Mouse (Mus musculus): ENCODE measurements around the gene Mvb12b. TPM values are rescaled to one million over a fixed set of nuclear protein-coding genes. Genes with fewer than 3 reads are reported as not detected.

The Mvb12b gene
- polyA plus RNA-seq, 1 experiment from 2014 or later, result 60.2 TPM

DNA sequence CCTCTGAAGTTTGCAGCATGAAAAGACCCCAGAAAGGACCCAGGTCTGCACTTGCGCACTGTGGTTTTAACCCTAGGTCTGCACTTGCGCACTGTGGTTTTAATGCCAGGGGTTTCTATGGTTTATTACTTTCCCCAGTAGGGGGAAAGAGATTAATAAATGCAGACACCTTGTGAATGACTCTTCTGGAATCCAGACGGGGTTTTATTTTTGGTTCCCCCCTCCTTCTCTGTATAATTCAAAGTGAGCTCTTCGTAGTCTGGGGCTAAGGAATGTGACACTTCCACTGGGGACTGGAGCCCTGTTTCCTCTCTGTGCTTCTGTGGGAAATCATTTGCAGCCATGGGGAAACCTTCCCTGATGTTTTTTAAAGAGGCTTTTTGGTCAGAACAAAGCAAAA lies 113.6 kb downstream of the Mvb12b start:
- no peak overlapping the region for H3K4me2 ChIP-seq (ENCODE audit: low read length)
- no peaks in the 10 kb centered on the region for H3K27me3 ChIP-seq (ENCODE audit: control insufficient read depth, insufficient read depth, low read length)
- peaks cover 32% of the 10 kb centered on the region for H3K4me1 ChIP-seq (ENCODE audit: control insufficient read depth, insufficient read depth, low read length)
- WGBS, result 59% methylated on average over 4 of the region's 4 CpGs
- DNase-seq (no peak), ATAC-seq (ENCODE audit: low FRiP score, low TSS enrichment) (no peak)
- H3K9me3 ChIP-seq (ENCODE audit: control insufficient read depth, low read length), result no peaks in the 10 kb centered on the region
- H3K4me3 ChIP-seq (replicated peaks; ENCODE audit: low read depth, low read length), result no peak overlapping the region
- H3K27ac ChIP-seq (replicated peaks; ENCODE audit: low read depth, low read length), result 0 out of 2 replicates have a peak overlapping the region, but pooled peaks have one; percentile 21
- peaks cover 22% of the 10 kb centered on the region; the same call in 1 of the 2 replicates for H3K36me3 ChIP-seq (ENCODE audit: control insufficient read depth, insufficient read depth, low read length)
- no peak overlapping the region for H3K9ac ChIP-seq (replicated peaks; ENCODE audit: low read length)

- Histone ChIP-seq H3K9ac (replicated peaks; ENCODE audit: low read length) (no peak overlapping the region; the same call in 1 of the 2 replicates), H3K4me3 (replicated peaks; ENCODE audit: low read depth, low read length) (no peak overlapping the region), H3K27ac (replicated peaks; ENCODE audit: low read depth, low read length) (peak overlapping the region; percentile 66), H3K4me2 (ENCODE audit: low read length) (no peak overlapping the region), H3K27me3 (ENCODE audit: control insufficient read depth, insufficient read depth, low read length) (no peaks in the 10 kb centered on the region), H3K36me3 (ENCODE audit: control insufficient read depth, insufficient read depth, low read length) (peaks cover 14% of the 10 kb centered on the region; the same call in 1 of the 2 replicates), H3K4me1 (ENCODE audit: control insufficient read depth, insufficient read depth, low read length) (peaks cover 35% of the 10 kb centered on the region), H3K9me3 (ENCODE audit: control insufficient read depth, low read length) (no peaks in the 10 kb centered on the region)
- 37% methylated on average over 9 of the region's 9 CpGs for WGBS
- ATAC-seq (ENCODE audit: low FRiP score, low TSS enrichment), result no peak
- peak; percentile 59 for DNase-seq
Observed at GRCm38 (mm10) chr2:33772439-33772838, 115.3 kb downstream of the Mvb12b start.

- Histone ChIP-seq H3K4me1 (ENCODE audit: control insufficient read depth, insufficient read depth, low read length) (peaks cover 35% of the 10 kb centered on the region), H3K9ac (replicated peaks; ENCODE audit: low read length) (no peak overlapping the region), H3K4me3 (replicated peaks; ENCODE audit: low read depth, low read length) (no peak overlapping the region), H3K36me3 (ENCODE audit: control insufficient read depth, insufficient read depth, low read length) (peaks cover 15% of the 10 kb centered on the region; the same call in 1 of the 2 replicates), H3K27me3 (ENCODE audit: control insufficient read depth, insufficient read depth, low read length) (no peaks in the 10 kb centered on the region), H3K4me2 (ENCODE audit: low read length) (no peak overlapping the region), H3K9me3 (ENCODE audit: control insufficient read depth, low read length) (no peaks in the 10 kb centered on the region), H3K27ac (replicated peaks; ENCODE audit: low read depth, low read length) (no peak overlapping the region)
- DNase-seq (no peak), ATAC-seq (ENCODE audit: low FRiP score, low TSS enrichment) (no peak)
- 69% methylated on average over 10 of the region's 10 CpGs for WGBS
Observed at GRCm38 (mm10) chr2:33771388-33771787, 116.4 kb downstream of the Mvb12b start.

DNA sequence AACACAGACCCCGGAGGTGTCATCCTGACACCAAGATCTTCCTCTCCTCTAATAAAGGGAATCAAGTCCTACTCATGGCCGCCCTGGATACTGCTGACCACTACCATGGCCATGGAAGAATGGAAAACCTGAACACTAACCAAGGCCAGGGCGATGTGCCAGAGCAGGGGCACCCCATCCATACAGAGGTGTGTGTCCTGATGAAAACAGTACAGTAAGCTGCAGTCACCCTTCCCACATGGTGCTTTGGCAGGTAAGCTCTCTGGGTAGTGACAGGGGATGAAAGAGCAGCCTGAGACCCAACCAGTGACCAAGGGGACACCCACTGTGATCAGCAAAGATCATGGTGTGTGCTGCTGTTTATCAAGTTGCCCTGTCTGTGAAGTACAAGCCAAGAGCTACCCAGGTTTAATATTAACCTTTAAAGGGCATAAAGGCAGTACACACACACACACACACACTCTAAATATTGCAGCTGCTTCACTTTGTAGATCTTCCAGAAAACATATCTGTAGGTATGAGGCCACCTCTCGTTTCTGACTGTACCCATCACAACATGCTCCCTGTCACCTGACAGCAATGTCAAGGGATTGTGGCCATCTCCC lies 117.1 kb downstream of the Mvb12b start:
- peaks cover 35% of the 10 kb centered on the region for H3K4me1 ChIP-seq (ENCODE audit: control insufficient read depth, insufficient read depth, low read length)
- H3K36me3 ChIP-seq (ENCODE audit: control insufficient read depth, insufficient read depth, low read length), result peaks cover 15% of the 10 kb centered on the region; the same call in 1 of the 2 replicates
- H3K9me3 ChIP-seq (ENCODE audit: control insufficient read depth, low read length), result no peaks in the 10 kb centered on the region
- WGBS, result 93% methylated on average over 4 of the region's 4 CpGs
- no peak overlapping the region for H3K9ac ChIP-seq (replicated peaks; ENCODE audit: low read length)
- no peak for ATAC-seq (ENCODE audit: low FRiP score, low TSS enrichment)
- no peak for DNase-seq
- peak overlapping the region; percentile 14; the same call in 1 of the 2 replicates for H3K27ac ChIP-seq (replicated peaks; ENCODE audit: low read depth, low read length)
- no peak overlapping the region for H3K4me3 ChIP-seq (replicated peaks; ENCODE audit: low read depth, low read length)
- no peak overlapping the region for H3K4me2 ChIP-seq (ENCODE audit: low read length)
- H3K27me3 ChIP-seq (ENCODE audit: control insufficient read depth, insufficient read depth, low read length), result no peaks in the 10 kb centered on the region

- Histone ChIP-seq H3K27me3 (ENCODE audit: control insufficient read depth, insufficient read depth, low read length) (no peaks in the 10 kb centered on the region), H3K27ac (replicated peaks; ENCODE audit: low read depth, low read length) (no peak overlapping the region), H3K9ac (replicated peaks; ENCODE audit: low read length) (no peak overlapping the region), H3K9me3 (ENCODE audit: control insufficient read depth, low read length) (no peaks in the 10 kb centered on the region), H3K36me3 (ENCODE audit: control insufficient read depth, insufficient read depth, low read length) (peaks cover 10% of the 10 kb centered on the region), H3K4me2 (ENCODE audit: low read length) (no peak overlapping the region), H3K4me3 (replicated peaks; ENCODE audit: low read depth, low read length) (no peak overlapping the region), H3K4me1 (ENCODE audit: control insufficient read depth, insufficient read depth, low read length) (peaks cover 18% of the 10 kb centered on the region)
- 30% methylated on average over 8 of the region's 8 CpGs for WGBS
- DNase-seq, result peak; percentile 74
- peak; percentile 27; the same call in 1 of the 2 replicates for ATAC-seq (ENCODE audit: low FRiP score, low TSS enrichment)
Observed at GRCm38 (mm10) chr2:33764476-33764875, 123.3 kb downstream of the Mvb12b start.

DNA sequence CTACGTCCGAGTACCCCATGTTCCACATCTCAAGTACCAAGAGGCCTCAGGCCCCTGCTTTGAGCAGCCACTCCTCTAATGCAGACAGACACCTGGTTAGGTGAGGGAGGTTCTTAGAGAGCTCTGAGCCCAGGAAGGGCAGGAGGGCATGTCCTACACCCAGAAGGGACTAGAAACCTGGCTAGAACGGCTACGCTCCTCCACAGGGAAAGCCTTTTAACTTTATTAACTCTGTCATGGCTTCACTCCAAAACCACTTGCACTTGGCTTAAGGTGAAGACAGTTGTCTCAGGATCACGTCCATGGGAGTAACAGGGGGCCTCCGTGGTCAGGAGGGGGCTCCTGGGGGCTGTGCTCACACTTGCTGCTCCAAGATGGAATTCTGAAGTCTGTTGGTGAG lies 125.5 kb downstream of the Mvb12b start:
- no peaks in the 10 kb centered on the region for H3K9me3 ChIP-seq (ENCODE audit: control insufficient read depth, low read length)
- no peaks in the 10 kb centered on the region for H3K27me3 ChIP-seq (ENCODE audit: control insufficient read depth, insufficient read depth, low read length)
- H3K9ac ChIP-seq (replicated peaks; ENCODE audit: low read length), result no peak overlapping the region
- H3K4me1 ChIP-seq (ENCODE audit: control insufficient read depth, insufficient read depth, low read length), result peaks cover 21% of the 10 kb centered on the region
- WGBS, result 86% methylated on average over 6 of the region's 6 CpGs
- H3K4me3 ChIP-seq (replicated peaks; ENCODE audit: low read depth, low read length), result no peak overlapping the region
- no peak for DNase-seq
- ATAC-seq (ENCODE audit: low FRiP score, low TSS enrichment), result no peak
- peaks cover 10% of the 10 kb centered on the region for H3K36me3 ChIP-seq (ENCODE audit: control insufficient read depth, insufficient read depth, low read length)
- H3K4me2 ChIP-seq (ENCODE audit: low read length), result no peak overlapping the region
- no peak overlapping the region for H3K27ac ChIP-seq (replicated peaks; ENCODE audit: low read depth, low read length)

GRCm38 (mm10) chr2:33760571-33760991 lies 127.2 kb downstream of the Mvb12b start:
- no peak for ATAC-seq (ENCODE audit: low FRiP score, low TSS enrichment)
- Histone ChIP-seq H3K27me3 (ENCODE audit: control insufficient read depth, insufficient read depth, low read length) (no peaks in the 10 kb centered on the region), H3K9me3 (ENCODE audit: control insufficient read depth, low read length) (no peaks in the 10 kb centered on the region), H3K9ac (replicated peaks; ENCODE audit: low read length) (no peak overlapping the region), H3K4me3 (replicated peaks; ENCODE audit: low read depth, low read length) (no peak overlapping the region), H3K27ac (replicated peaks; ENCODE audit: low read depth, low read length) (peak overlapping the region; percentile 45), H3K36me3 (ENCODE audit: control insufficient read depth, insufficient read depth, low read length) (peaks cover 8% of the 10 kb centered on the region), H3K4me1 (ENCODE audit: control insufficient read depth, insufficient read depth, low read length) (peaks cover 24% of the 10 kb centered on the region), H3K4me2 (ENCODE audit: low read length) (no peak overlapping the region)
- WGBS, result 78% methylated on average over 13 of the region's 13 CpGs
- DNase-seq, result no peak

- ATAC-seq (ENCODE audit: low FRiP score, low TSS enrichment), result no peak
- Histone ChIP-seq H3K4me2 (ENCODE audit: low read length) (no peak overlapping the region), H3K36me3 (ENCODE audit: control insufficient read depth, insufficient read depth, low read length) (peaks cover 11% of the 10 kb centered on the region), H3K9ac (replicated peaks; ENCODE audit: low read length) (peak overlapping the region; percentile 9; the same call in 1 of the 2 replicates), H3K27ac (replicated peaks; ENCODE audit: low read depth, low read length) (peak overlapping the region; percentile 78), H3K27me3 (ENCODE audit: control insufficient read depth, insufficient read depth, low read length) (no peaks in the 10 kb centered on the region), H3K4me3 (replicated peaks; ENCODE audit: low read depth, low read length) (no peak overlapping the region), H3K9me3 (ENCODE audit: control insufficient read depth, low read length) (no peaks in the 10 kb centered on the region), H3K4me1 (ENCODE audit: control insufficient read depth, insufficient read depth, low read length) (peaks cover 35% of the 10 kb centered on the region)
- 32% methylated on average over 10 of the region's 10 CpGs for WGBS
- DNase-seq, result peak; percentile 61
Observed at GRCm38 (mm10) chr2:33759447-33759846, 128.3 kb downstream of the Mvb12b start.

GRCm38 (mm10) chr2:33755633-33756020 lies 132.1 kb downstream of the Mvb12b start:
- H3K27me3 ChIP-seq (ENCODE audit: control insufficient read depth, insufficient read depth, low read length), result no peaks in the 10 kb centered on the region
- H3K9ac ChIP-seq (replicated peaks; ENCODE audit: low read length), result 0 out of 2 replicates have a peak overlapping the region, but pooled peaks have one; percentile 0
- H3K4me3 ChIP-seq (replicated peaks; ENCODE audit: low read depth, low read length), result no peak overlapping the region
- peaks cover 20% of the 10 kb centered on the region for H3K36me3 ChIP-seq (ENCODE audit: control insufficient read depth, insufficient read depth, low read length)
- no peak overlapping the region for H3K4me2 ChIP-seq (ENCODE audit: low read length)
- no peak for ATAC-seq (ENCODE audit: low FRiP score, low TSS enrichment)
- no peak for DNase-seq
- no peak overlapping the region for H3K27ac ChIP-seq (replicated peaks; ENCODE audit: low read depth, low read length)
- no peaks in the 10 kb centered on the region for H3K9me3 ChIP-seq (ENCODE audit: control insufficient read depth, low read length)
- H3K4me1 ChIP-seq (ENCODE audit: control insufficient read depth, insufficient read depth, low read length), result peaks cover 56% of the 10 kb centered on the region
- 76% methylated on average over 6 of the region's 6 CpGs for WGBS
